Mouse (Mus musculus) common myeloid progenitor, adult 5-6 weeks (primary cell): ENCODE measurements around the gene Defb41. TPM values are rescaled to one million over a fixed set of nuclear protein-coding genes. Genes with fewer than 3 reads are reported as not detected.
A peak's percentile ranks its signal among the peaks of the same experiment; 100 is the strongest.
"Not testable (repeated sequence)": the region's sequence is repeated elsewhere in the genome, so short reads cannot be mapped to it uniquely, and the experiment has no call there.

ENCODE experiments used
- ATAC-seq: replicated peaks from 2 replicates; pipeline ENCODE4 v1.8.0; 2016; ENCODE audit warnings: low read depth, mild to moderate bottlenecking, moderate TSS enrichment, inconsistent platforms; ENCODE audit not compliant: poor library complexity, severe bottlenecking
- total RNA-seq: library from RNA; stranded (forward); fragments of 200-1000, 187-1606 nt; gene quantifications from 2 replicates; pipeline ENCODE4 v1.2.3, GENCODE M21; 2017

The Defb41 gene
- total RNA-seq, result not detected in 2 replicates

DNA sequence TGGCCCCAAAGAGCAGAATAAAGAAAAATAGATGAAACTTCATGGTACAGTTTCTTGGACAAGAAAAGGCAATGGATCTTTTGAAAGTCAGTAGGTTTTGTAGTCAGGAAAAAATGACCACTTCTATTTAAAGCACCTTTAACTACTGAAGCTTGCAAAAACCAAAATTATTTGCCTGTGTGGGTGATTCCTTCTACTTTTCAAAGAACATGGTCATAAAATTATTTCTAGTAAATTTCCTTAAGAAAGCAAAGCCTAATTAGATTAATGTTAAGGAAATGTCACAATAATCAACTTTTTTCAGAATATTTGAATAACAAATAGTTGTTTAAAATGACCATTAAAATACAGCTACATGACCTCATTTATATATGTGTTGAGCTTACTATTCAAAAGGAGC, at the start of gene Defb41:
Gene Defb41, minus strand, starts transcription at position 101 of the 400 bp plus-strand sequence.
- ATAC-seq, result no peak

DNA sequence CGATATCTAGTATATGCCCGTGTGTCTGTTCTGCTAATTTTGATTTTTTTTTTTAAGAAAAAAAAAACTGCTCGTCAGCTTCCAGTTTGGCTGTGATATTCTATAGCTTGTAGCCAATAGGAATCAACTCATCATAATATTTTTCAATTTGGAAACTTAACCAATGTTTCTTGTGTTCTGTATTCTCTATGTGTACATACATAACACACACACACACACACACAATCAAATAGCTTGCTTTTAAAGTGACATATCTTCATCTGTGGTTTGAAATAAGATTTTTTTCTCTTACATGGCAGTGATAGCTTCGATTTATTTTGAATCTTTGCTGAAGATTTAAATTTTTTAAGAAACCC, 43.5 kb upstream of the Defb41 start:
- no peak for ATAC-seq

DNA sequence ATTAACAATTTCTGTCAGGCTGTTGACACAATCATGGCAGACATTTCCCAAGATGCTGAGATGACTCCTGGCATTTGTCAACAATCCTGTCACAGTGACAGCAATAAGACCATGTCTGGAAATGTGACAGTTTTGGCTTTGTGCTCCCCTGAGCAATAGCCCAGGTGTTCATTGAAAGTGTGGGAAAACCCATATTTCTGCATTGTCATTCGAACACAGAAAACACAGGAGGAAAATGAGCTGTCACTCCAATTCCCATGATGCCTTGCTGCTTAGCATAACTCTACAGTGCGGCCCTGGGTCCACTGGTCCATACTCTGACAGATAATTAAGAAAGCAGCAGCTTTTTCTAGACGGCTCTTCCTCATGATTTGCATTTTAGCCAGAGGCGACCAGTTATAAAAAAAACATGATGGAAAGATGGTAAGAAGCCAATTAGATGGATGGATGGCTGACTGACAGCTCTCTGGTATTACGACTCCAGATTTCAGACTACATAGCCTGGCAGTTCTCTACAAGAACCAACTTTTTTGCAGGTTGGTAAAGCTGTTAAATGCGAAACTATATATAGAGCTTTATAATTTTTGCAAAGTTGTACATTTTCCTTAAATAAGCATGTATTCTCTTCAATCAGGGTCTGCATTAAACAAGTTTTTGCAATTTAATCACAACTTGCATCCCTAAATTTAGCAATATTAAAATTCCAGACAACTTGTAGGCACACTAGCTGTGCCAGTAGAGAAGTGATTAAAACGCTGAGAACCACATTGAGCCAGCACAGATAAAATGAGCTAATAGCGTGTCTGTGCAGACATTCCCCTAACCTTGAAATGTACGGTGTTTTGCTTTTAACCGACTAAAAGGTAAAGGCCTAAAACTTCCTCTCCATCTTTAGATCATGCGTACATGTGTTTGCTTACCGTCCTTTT, 42.9 kb upstream of the Defb41 start:
- no peak for ATAC-seq

DNA sequence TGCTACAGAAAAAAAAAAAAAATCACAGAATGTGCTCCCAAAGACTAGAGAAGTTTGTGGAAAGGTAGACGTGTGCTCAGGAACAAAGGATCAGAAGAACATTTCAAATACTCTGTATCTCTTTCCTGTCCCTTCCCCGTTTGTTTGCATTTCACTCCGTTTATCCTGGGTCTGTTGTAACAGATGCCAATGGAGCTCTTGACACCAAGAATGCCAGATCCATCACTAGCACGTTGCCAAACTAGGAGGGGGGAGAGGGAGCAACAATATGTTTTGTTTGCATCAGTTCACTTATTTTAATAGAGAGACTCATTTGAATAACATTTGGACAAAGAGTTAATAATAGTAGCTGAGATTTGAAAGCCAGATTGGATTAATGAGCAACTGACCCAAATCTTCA, 27.6 kb upstream of the Defb41 start:
- no peak for ATAC-seq

DNA sequence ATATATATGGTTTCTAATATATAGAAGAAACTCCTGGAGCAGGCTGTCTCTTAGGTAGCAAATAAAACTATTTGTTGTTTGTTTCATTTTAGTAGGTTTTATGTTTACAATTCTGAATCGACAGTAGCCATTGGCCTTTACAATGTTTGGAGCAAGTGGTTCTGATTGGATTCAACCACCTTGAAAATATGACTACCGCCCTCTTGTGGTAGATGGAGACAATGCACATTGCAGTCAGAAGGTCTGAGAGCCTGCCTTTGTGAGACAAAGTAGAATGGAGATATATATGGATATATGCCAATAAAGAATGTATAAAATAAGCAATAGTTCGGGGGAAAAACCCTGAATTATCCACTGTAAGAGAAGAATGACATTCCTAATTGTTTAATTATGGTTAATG, 23.9 kb upstream of the Defb41 start:
- ATAC-seq, result peak; percentile 54; the same call in 1 of the 2 replicates

DNA sequence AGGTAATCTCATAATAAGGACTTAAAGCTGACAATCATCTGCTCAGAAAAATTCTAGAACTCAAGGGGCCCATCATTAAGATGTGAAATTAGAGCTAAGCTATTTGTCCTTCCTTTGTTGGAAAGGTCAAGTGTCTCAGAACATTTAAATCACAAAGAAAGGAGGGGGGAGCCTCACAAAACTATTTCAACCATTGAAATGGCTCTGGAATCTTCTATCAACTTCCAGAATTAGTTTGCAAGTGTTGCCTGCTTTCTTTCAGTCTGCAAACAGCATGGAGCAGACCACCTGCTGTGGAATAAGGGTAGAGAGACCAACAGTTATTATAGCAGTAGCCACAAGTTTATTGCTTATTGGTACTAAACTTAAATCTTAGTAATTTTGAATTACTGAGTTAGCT, 22.4 kb upstream of the Defb41 start:
- no peak for ATAC-seq

DNA sequence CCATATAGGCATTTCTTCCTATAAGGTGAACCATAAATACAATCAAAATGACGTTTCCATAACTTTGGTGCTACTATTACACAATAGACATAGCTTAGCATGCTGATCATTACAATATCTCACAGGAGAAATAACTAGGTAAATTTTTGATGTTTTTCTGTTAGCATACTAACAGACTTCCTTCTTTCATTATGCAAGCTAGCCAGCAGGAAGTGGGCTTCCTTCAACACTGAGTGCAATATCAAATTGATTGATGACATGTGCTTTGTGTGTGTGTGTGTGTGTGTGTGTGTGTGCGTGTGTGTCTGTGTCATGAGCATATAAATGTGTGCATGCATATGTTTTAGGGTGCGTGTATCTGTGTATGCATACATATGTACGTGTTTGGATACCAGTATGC, 6.2 kb upstream of the Defb41 start:
- peak; percentile 73 for ATAC-seq

DNA sequence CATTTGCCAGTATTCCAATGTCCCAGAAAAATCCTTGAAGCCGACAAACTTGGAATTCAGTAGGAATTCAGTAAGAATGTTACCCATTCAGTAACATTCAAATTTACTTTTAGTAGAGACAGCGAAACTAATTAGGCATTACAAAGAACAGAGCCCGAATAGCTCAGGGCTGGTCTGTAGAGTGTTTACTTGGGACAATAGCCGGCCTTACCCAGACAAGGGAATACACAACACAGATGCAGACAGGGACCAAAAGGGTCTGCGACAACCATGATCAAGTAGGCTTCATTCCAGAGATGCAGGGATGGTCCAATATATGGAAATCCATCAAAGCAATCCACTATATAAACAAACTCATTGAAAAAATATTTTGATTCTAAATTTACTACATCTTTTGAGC, 3.9 kb upstream of the Defb41 start:
- no peak for ATAC-seq

DNA sequence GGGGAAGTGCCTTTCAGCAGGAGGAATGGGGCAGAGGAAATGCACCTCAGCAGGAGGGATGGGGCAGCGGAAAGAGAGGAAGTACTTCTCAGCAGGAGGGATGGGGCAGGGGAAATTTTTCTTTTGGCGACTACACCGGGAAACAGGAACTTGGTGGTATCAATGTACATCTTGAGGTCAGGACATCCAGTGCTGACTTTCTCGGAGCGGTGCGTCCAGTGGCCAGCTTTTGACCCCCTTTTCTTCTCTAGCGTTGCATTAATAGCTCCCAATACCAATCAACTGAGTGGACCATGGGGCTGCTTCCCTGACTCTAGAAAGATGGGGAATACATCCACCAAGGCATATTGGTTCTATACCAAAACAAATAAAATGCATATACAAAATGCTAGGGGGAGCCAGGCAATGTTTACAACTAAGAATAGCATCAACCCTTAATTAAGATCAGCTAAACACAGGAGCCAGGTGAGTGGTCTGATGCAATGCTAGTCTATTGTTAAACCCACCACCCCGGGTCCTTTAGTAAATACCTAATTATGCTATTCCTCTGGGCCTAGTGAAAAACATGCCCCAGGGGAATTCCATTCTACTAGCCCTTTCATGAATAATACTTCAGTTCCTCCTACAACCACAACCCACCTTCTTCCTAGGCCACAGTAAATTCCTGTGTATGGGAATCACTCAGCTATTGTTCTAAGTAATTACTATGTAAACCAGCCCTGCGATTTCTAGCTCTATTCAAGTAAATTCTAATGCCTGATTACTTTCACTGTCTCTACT, 18.9 kb downstream of the Defb41 start:
- not testable (repeated sequence) for ATAC-seq

DNA sequence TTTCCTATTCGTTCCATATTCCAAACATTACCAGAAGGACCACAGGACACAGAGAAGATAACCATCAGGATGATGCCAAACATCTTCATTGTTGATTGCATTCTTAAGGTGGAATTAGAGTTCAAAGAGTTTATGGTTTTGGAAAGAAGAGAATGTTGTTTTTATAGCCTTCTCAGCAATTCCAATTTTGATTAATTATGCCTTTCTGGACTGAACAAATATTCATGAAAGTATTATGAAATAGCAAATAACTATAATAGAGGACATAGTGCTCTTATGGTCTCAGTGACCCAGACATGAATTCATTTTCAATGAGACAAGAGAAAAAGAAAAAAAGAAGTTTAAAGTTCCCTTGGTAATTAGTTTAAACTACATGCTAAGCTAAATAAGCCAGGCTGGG, 27.6 kb downstream of the Defb41 start, which contains the start of gene Defb18:
Gene Defb18, minus strand, starts transcription at position 101 of the 400 bp plus-strand sequence.
- no peak for ATAC-seq

DNA sequence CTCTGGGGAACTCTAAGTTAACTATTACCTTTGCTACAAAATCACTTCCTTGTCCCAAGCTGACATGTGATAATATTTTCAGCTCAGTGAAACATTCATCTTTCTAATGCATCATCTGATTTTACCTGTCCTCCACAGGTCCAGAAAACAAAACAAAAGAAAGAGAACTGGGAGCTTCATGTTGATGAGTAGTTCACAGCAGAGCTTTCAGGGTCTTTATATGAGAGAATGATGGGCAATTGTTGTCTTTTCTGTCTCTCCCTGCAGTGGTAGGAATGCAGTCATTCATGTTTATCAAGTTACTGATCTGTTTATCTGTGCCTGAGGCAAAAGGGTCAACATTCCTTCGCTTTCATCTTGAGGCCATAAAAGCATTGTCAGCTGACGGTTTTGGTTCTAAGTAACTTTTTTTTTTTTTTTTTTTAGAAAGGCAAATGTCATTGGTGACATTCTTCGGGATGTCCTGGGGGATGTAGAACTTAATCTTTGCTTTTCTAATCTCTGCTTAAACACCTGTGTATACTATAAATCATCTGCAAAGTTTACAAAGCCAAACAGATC, 41.5 kb downstream of the Defb41 start:
- no peak for ATAC-seq

Other genes with a start within 250 kb of the Defb41 start
- not detected in 2 replicates for gene Crisp4, start 119.2 kb downstream of the Defb41 start, total RNA-seq
- not detected in 2 replicates for gene Defb18, start 27.7 kb downstream of the Defb41 start, total RNA-seq